Mouse (Mus musculus) right cerebral cortex, postnatal 36 days (tissue): Measurements from ENCODE around the gene Erp29.
"Not testable (repeated sequence)": the region's sequence is repeated elsewhere in the genome, so short reads cannot be mapped to it uniquely, and the experiment has no call there.

Experiments
- DNase-seq, 2 experiments: peaks; one replicate each; pipeline ENCODE4 v3.0.0; 2022; ENCODE audit warnings: low spot score in 2 of 2, mixed read lengths in 1 of 2

The Erp29 gene

GRCm38 (mm10) chr5:121452026-121452869 is at the start of gene Erp29:
TSS of gene Erp29 (minus strand) at chr5:121452506.
- DNase-seq = peak; percentile 97 to 98

DNA sequence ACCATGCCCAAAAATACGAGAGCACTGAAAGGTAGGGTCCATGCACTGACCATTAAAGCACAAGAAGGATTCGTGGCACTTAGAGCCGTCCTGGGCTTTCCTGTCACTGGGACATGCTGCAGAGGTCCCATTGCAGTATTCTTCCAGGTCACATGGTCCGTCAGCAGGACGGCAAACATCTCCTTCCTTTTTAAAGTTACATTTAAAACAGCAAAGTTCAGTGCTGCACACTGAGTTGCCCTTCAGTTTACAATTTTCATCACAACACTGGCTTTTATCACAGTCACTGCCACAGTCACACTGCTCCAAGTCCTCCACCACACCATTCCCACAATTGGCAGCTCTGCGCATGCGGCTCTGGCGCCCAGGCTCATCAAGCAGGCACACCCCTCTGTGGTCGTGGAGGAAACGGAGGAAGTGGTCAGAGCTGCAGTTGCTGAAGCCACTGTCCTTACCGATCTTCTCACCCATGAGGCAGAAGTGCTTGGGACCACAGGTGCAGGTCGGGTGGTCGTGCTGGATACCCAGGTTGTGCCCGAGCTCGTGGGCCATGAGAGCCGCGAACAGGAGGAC is 49.2 kb upstream of the Erp29 start:
- not testable (repeated sequence) for DNase-seq

GRCm38 (mm10) chr5:121500719-121501118 is 48.4 kb upstream of the Erp29 start:
- no peak for DNase-seq

- peak; percentile 67 to 84 for DNase-seq
These were observed 41.0 kb upstream of the Erp29 start for GRCm38 (mm10) chr5:121493305-121493704.

GRCm38 (mm10) chr5:121484801-121485200 is 32.5 kb upstream of the Erp29 start:
- no peak for DNase-seq

- DNase-seq = no peak
These were observed 25.4 kb upstream of the Erp29 start for GRCm38 (mm10) chr5:121477680-121478079.

DNA sequence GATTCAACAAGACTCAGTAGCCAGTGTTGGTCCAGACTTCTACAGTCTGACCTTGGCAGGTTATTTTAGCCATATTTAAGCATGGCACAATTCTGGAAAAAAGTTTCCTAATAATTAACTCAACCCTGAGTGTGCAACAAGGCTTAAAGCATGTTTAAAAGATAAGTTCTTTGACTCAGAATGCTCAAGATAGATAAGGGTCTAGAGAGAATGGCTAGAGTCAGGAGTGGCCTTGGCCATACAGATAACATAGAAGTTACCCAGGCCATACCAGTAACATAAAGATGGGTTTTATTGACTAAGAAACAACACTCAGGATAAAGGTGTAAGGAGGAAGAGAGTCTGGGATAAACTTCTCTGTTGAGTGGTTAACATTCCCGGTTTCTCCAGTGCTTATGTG is 23.7 kb upstream of the Erp29 start:
- DNase-seq = no peak

DNA sequence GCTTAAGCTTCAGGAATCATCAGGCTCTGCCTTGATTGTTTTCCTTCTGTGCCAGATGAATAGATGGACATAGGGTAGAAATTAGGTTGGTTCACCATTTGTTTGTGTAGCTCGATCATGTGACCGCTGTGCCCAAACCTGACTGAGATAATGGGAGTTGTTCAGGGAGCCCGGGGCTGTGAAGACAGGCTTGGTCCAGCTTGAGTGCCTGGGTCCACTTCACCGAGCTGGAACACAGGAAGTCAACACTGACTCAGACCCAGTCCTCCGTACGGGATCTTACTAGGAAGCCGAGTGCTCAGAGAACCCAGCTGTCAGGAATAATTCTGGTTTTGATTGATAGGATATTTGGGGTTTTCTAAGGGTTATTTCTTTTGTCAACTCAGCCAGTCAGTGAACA is 22.3 kb upstream of the Erp29 start:
- DNase-seq = no peak

DNA sequence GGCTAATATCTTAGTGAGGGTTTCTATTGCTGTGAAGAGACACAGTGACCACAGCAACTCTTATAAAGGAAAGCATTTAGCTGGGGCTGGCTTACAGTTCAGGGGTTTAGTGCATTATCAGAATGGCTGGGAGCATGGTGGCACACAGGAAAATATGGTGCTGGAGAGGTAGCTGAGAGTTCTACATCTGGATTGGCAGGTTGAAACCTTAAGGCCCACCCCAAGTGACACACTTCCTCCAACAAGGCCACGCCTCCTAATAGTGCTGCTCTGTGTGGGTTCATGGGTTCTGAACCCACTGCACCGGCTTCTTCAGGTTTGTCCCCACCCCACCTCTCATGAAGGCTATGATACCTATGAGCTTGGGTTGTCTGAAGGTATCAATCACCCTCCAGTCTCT is 20.1 kb upstream of the Erp29 start:
- DNase-seq = no peak

GRCm38 (mm10) chr5:121469566-121469965 is 17.3 kb upstream of the Erp29 start:
- no peak for DNase-seq

GRCm38 (mm10) chr5:121463601-121464250 is 11.4 kb upstream of the Erp29 start:
- DNase-seq = no peak

DNA sequence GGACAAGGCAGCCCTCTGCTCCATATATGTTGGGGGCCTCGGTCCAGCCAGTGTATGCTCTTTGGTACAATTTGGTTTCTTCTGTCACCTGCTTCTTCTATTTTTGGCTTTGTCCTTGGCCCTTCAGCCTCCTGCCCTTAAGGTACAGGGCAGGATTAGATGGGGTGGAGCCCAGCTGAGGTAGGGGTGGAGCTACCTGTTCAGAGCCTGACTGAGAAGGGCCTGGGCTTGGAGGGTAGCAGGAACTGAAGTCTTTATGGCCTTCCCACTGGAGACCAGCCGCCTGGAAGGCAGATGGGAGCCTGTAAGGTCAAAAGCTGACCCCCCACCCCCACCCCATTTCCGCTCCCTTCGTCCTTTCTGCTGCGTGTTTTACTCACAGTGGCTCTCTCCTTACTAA is 10.7 kb upstream of the Erp29 start:
- no peak for DNase-seq

DNA sequence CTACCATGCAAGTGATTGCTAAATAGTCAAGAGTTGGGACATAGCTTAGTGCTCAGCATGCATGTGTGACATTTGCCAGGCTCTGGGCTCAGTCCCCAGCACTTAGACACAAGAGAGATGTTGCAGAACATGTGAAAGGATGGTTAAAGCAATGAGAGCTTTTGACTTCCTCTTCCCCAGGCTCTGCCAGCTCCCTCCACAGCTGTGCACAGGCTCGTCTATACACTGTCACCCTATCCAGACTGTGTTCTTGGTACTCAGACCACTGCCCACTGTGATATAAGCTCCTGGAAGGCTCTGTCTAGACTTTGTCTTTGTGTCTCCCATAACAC is 9.8 kb upstream of the Erp29 start:
- DNase-seq = no peak

DNA sequence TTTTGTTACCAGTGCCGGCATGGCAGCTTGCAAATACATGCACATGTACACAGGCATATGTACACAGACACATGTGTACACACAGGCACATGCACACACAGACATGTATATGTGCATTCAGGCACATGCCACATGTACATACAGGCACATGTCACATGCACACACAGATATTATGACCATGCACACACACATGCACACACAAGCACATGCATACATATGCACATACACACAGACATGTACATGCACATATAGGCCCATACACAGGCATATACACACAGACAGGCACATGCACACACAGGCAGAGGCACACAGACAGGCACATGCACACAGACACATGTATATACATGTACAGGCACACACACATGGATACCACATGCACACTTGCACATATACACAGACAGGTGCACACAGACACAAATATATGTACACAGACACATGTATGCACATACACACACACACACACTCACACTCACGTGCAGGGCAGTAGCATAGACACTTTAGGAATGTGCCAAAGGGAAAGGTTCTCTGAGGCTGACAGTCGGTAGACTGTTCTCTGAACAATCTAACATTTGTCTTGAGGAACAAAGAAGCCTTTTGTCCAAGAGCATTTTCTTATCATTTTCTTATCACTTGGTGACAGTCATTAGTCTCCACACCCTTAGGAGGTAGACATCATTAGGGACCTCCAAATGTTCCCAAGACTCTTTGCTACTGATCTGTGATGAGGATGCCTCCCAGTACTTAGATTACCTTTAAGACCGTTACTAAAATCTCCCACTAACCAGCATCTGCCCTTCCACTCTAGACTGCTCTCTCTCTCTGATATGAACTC is 9.2 kb upstream of the Erp29 start:
- DNase-seq = no peak

DNA sequence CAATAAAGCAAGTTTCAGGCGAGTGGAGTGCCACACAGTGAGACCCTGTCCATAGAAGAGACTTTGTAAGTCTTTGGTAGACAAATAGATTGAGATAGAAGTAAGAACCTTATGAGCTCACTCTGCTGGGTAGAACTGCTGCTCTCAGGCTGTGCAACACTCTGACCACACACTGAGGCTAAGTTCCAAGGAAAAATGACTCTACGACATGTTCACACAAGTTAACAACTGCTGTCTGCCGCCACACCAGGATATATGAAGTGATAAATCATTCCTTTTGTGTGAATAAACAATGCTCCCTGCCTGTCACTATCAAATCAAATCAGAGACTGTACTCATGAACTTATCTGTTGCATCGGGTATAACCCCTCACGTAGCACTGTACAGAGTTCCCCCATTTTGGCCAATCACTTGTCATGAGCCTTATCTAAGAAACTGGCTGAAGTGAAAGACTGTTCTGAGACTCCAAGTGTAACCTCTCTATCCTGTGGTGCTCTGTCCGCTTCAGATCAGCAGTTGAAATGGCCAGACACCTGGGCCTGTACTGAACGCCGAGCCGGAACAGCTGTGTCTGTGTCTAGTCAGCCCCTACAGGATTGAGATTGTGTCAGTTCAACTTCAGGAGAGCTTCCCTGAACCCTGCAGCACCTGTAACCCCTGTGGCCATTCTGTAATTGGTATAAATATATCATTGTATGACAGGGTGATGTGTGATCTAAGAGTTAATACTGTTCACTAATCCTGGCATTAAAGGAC is 3.4 kb upstream of the Erp29 start:
- DNase-seq = no peak

- DNase-seq = no peak
These were observed 2.1 kb upstream of the Erp29 start for GRCm38 (mm10) chr5:121454503-121454782.

- no peak for DNase-seq
These were observed 1.6 kb upstream of the Erp29 start for GRCm38 (mm10) chr5:121453743-121454502.

DNA sequence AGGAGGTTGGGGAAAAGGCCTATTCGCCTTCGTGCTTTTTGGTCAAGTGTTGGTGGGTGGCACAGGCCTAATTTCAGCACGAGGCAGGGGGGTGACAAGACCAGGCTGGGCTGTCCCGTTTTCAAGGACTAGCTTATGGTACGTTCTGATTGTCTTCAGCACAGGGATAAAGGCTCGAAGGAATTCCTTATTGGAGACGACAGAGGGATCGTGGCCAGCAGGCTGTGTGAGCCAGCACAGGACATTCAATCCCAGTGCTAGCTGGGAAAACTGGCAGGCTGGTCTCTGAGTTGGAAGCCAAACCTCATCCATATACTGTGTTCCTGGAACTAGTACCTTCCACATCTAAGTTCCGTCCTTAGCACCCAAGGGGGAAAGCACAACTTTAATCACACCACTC is 600 bp upstream of the Erp29 start:
- no peak for DNase-seq

GRCm38 (mm10) chr5:121451644-121452025 is 671 bp downstream of the Erp29 start, which contains the start of gene Tmem116:
TSS of gene Tmem116 (plus strand) at chr5:121451893.
- no peak for DNase-seq

DNA sequence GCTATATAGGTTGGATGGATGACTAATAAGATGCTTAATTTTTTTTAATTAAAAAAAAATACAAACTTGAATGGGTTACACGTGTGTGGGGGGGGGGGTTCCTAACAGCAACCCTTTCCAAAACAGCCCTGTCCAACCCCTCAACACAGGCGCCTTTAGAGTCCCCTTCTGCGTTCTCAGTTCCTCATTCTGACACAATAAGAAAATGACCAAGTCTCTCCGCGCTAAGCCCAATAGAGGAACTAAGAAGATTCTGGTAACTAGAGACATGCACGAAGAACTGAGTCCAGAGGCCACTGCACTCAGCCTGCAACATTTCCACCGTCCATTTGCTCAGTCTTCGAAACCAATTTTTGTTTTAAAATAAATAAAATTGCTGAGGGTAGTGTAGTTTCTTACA is 1.1 kb downstream of the Erp29 start:
- no peak for DNase-seq

GRCm38 (mm10) chr5:121450476-121450875 is 1.8 kb downstream of the Erp29 start:
- DNase-seq = no peak
